Mouse (Mus musculus) heart, embryonic 14.5 days (tissue): ENCODE data around the gene Runx3. TPM values are rescaled to one million over a fixed set of nuclear protein-coding genes. Genes with fewer than 3 reads are reported as not detected.

ENCODE experiments used
- ATAC-seq: fragments of 200-750 bp; cut with Nextera tagmentation; 2 replicates; pipeline ENCODE4 v1.8.0; 2017; ENCODE audit warnings: low read depth, moderate TSS enrichment; ENCODE audit not compliant: insufficient number of reproducible peaks, insufficient read depth, low FRiP score
- H3K27ac ChIP-seq, 2 experiments: fragments of 200-500 bp in 1 of 2; fragments of 300-500 bp in 1 of 2; sonication (generic) in 1 of 2; replicated peaks in 1 of 2; 2 replicates each; pipeline ENCODE4 v1.5.1; 2012 to 2014; ENCODE audit warnings: low read depth in 2 of 2, low read length in 2 of 2, control low read depth in 1 of 2, mild to moderate bottlenecking in 1 of 2, mixed read lengths in 1 of 2; ENCODE audit not compliant: control insufficient read depth in 1 of 2, insufficient read depth in 1 of 2
- H3K27me3 ChIP-seq: fragments of 300-500 bp; sonication (generic); 2 replicates; pipeline ENCODE4 v1.6.1; 2014; ENCODE audit warnings: mild to moderate bottlenecking, low read length, control low read depth; ENCODE audit not compliant: control insufficient read depth, insufficient read depth
- H3K36me3 ChIP-seq: fragments of 300-500 bp; sonication (generic); 2 replicates; pipeline ENCODE4 v1.6.1; 2014; ENCODE audit warnings: mild to moderate bottlenecking, control low read depth, low read length, mixed read lengths; ENCODE audit not compliant: control insufficient read depth, insufficient read depth
- H3K4me1 ChIP-seq, 2 experiments: fragments of 200-500 bp in 1 of 2; fragments of 300-500 bp in 1 of 2; sonication (generic) in 1 of 2; 2 replicates each; pipeline ENCODE4 v1.6.1; 2012 to 2014; ENCODE audit warnings: low read length in 2 of 2, control low read depth in 1 of 2, mixed read lengths in 1 of 2; ENCODE audit not compliant: control insufficient read depth in 2 of 2, insufficient read depth in 2 of 2
- H3K4me2 ChIP-seq: fragments of 300-500 bp; sonication (generic); 2 replicates; pipeline ENCODE4 v1.6.1; 2014; ENCODE audit warnings: mild to moderate bottlenecking, low read length
- H3K4me3 ChIP-seq, 2 experiments: fragments of 200-500 bp in 1 of 2; fragments of 300-500 bp in 1 of 2; sonication (generic) in 1 of 2; 2 replicates each; pipeline ENCODE4 v1.5.1; 2012 to 2014; ENCODE audit warnings: low read length in 2 of 2, mild to moderate bottlenecking in 2 of 2, control low read depth in 1 of 2, low read depth in 1 of 2, moderate library complexity in 1 of 2; ENCODE audit not compliant: control insufficient read depth in 1 of 2, insufficient read depth in 1 of 2
- H3K9ac ChIP-seq: fragments of 300-500 bp; sonication (generic); 2 replicates; pipeline ENCODE4 v1.6.1; 2014; ENCODE audit warnings: mild to moderate bottlenecking, low read length
- H3K9me3 ChIP-seq: fragments of 300-500 bp; sonication (generic); 2 replicates; pipeline ENCODE4 v1.6.1; 2016; ENCODE audit warnings: low read length, control low read depth; ENCODE audit not compliant: control insufficient read depth
- WGBS: fragments of 180-500 bp; shearing (Covaris S2); extraction: QIAGEN DNeasy Blood & Tissue Kit; methylation state at CpG from one replicate; pipeline ENCODE4 v1.1.7; 2014; 5-methylcytosine and 5-hydroxymethylcytosine counted together
- polyA plus RNA-seq: library from polyadenylated mRNA; unstranded; fragments of >200 nt; fragmentation: Nextera tagmentation; extraction: Ambion mirVana; gene quantifications from 2 replicates; pipeline ENCODE4 v1.2.1, GENCODE M21; 2014

The Runx3 gene
- polyA plus RNA-seq, 1 experiment from 2014 or later, result 0.09 TPM

- 58% methylated on average over 22 of the region's 23 CpGs for WGBS
- Histone ChIP-seq H3K4me1 (peaks cover 2 to 8% of the 10 kb centered on the region in 2 experiments; a peak in 2 of 4 replicates), H3K27me3 (no peaks in the 10 kb centered on the region), H3K27ac (no peak overlapping the region), H3K36me3 (no peaks in the 10 kb centered on the region), H3K4me3 (no peak overlapping the region), H3K9me3 (no peaks in the 10 kb centered on the region), H3K4me2 (no peak overlapping the region), H3K9ac (no peak overlapping the region)
- no peak for ATAC-seq
Observed at GRCm38 (mm10) chr4:135079859-135080640, 40.4 kb upstream of the Runx3 start.

GRCm38 (mm10) chr4:135080641-135080920 lies 39.9 kb upstream of the Runx3 start:
- Histone ChIP-seq H3K27me3 (no peaks in the 10 kb centered on the region), H3K4me1 (peaks cover 2 to 8% of the 10 kb centered on the region in 2 experiments; a peak in 2 of 4 replicates), H3K36me3 (no peaks in the 10 kb centered on the region), H3K4me3 (no peak overlapping the region), H3K9ac (no peak overlapping the region), H3K4me2 (no peak overlapping the region), H3K9me3 (no peaks in the 10 kb centered on the region), H3K27ac (no peak overlapping the region)
- WGBS, result 41% methylated on average over 7 of the region's 7 CpGs
- ATAC-seq, result no peak

GRCm38 (mm10) chr4:135083089-135083488 lies 37.4 kb upstream of the Runx3 start:
- Histone ChIP-seq H3K4me2 (no peak overlapping the region), H3K4me1 (peaks cover 2 to 8% of the 10 kb centered on the region in 2 experiments; a peak in 2 of 4 replicates), H3K36me3 (no peaks in the 10 kb centered on the region), H3K27me3 (no peaks in the 10 kb centered on the region), H3K4me3 (no peak overlapping the region), H3K9ac (no peak overlapping the region), H3K27ac (no peak overlapping the region), H3K9me3 (no peaks in the 10 kb centered on the region)
- 67% methylated on average over 6 of the region's 6 CpGs for WGBS
- ATAC-seq, result no peak

- WGBS, result 72% methylated on average over 13 of the region's 13 CpGs
- H3K4me2 ChIP-seq, result no peak overlapping the region
- H3K4me3 ChIP-seq, result no peak overlapping the region
- no peak overlapping the region for H3K27ac ChIP-seq
- no peaks in the 10 kb centered on the region for H3K27me3 ChIP-seq
- no peaks in the 10 kb centered on the region for H3K9me3 ChIP-seq
- H3K36me3 ChIP-seq, result no peaks in the 10 kb centered on the region
- no peak for ATAC-seq
- H3K9ac ChIP-seq, result no peak overlapping the region
- H3K4me1 ChIP-seq, result peaks cover 0 to 6% of the 10 kb centered on the region in 2 experiments; a peak in 2 of 4 replicates
Observed at GRCm38 (mm10) chr4:135085077-135085853, 35.2 kb upstream of the Runx3 start.

- no peak overlapping the region for H3K4me2 ChIP-seq
- H3K27me3 ChIP-seq, result no peaks in the 10 kb centered on the region
- no peak overlapping the region for H3K9ac ChIP-seq
- no peak overlapping the region for H3K27ac ChIP-seq
- no peak for ATAC-seq
- no peaks in the 10 kb centered on the region for H3K36me3 ChIP-seq
- no peaks in the 10 kb centered on the region for H3K4me1 ChIP-seq
- H3K4me3 ChIP-seq, result no peak overlapping the region
- 76% methylated on average over 13 of the region's 13 CpGs for WGBS
- no peaks in the 10 kb centered on the region for H3K9me3 ChIP-seq
Observed at GRCm38 (mm10) chr4:135090613-135091012, 29.8 kb upstream of the Runx3 start.

- Histone ChIP-seq H3K4me1 (no peaks in the 10 kb centered on the region), H3K27me3 (peaks cover 3% of the 10 kb centered on the region; the same call in 1 of the 2 replicates), H3K36me3 (no peaks in the 10 kb centered on the region), H3K9ac (no peak overlapping the region), H3K9me3 (no peaks in the 10 kb centered on the region), H3K27ac (no peak overlapping the region), H3K4me2 (no peak overlapping the region), H3K4me3 (no peak overlapping the region)
- ATAC-seq, result no peak
- WGBS, result 49% methylated on average over 3 of the region's 3 CpGs
Observed at GRCm38 (mm10) chr4:135092871-135093270, 27.6 kb upstream of the Runx3 start.

- H3K27me3 ChIP-seq, result peaks cover 4% of the 10 kb centered on the region; the same call in 1 of the 2 replicates
- 72% methylated on average over 8 of the region's 8 CpGs for WGBS
- no peak overlapping the region for H3K9ac ChIP-seq
Observed at GRCm38 (mm10) chr4:135095693-135096092, 24.8 kb upstream of the Runx3 start.

More at GRCm38 (mm10) chr4:135095693-135096092, 24.8 kb upstream of the Runx3 start:
- Histone ChIP-seq H3K4me2 (no peak overlapping the region), H3K9me3 (no peaks in the 10 kb centered on the region), H3K4me3 (no peak overlapping the region), H3K27ac (no peak overlapping the region), H3K4me1 (no peaks in the 10 kb centered on the region), H3K36me3 (no peaks in the 10 kb centered on the region)
- no peak for ATAC-seq
